Mouse (Mus musculus) heart, postnatal 0 days (tissue): ENCODE data around the gene C1rl.

Experiments
- CTCF ChIP-seq: IDR thresholded peaks from 2 replicates; pipeline ENCODE4 v1.5.1; 2016; ENCODE audit warnings: antibody characterized with exemption, control low read depth, low read depth
- EP300 ChIP-seq: IDR thresholded peaks from 2 replicates; pipeline ENCODE4 v1.6.1; 2016; ENCODE audit warnings: antibody characterized with exemption, low read depth

DNA sequence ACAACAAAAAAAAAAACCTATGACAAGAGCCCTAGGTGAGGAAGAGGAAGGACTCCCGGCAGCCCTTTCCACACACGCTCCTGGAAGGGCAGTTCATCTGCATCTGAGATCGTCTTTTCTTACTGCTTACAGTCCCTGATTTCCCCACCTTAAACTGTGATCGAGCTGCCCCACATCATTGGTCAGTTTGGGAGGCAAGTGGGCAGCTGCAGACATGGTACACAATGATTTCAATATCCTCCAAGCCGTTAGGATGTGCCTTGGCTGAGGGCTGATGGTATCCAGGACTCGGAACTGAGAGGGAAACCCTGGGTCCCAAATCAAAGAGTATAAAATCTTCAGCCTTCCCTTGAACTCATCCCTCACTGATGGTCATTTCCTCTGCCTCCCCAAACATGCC lies 27.6 kb upstream of the C1rl start:
- TF ChIP-seq CTCF, result no peak
- no peak for TF ChIP-seq EP300
